Mouse (Mus musculus): Measurements from ENCODE around the gene Cst13. TPM values are rescaled to one million over a fixed set of nuclear protein-coding genes. Genes with fewer than 3 reads are reported as not detected.

Cst13 gene
- polyA plus RNA-seq, 1 experiment from 2014 or later = not detected

DNA sequence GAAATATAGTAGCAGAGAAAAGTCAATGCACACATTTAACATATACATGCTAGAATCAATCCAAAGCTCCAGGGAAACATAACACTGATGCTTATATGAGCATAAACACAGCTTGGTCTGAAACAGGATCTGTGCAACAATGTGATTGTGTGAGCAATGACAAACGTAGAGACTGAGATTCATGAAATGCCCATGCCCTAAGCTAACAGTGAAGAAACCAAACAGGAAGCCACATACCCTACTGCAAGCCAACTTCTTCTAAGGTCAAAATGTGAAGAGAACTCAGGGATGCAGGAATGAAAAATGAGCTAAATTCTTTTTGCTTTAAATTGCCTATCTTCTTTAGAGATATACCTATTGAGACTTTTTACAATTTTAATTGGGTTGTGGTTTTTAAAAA, 49.1 kb downstream of the Cst13 start:
- no peak overlapping the region for H3K4me2 ChIP-seq (replicated peaks; ENCODE audit: low read depth, low read length)
- no peak overlapping the region for H3K4me3 ChIP-seq (ENCODE audit: low read depth, low read length)
- H3K36me3 ChIP-seq (ENCODE audit: control insufficient read depth, insufficient read depth, low read length) = peaks cover 15% of the 10 kb centered on the region
- H3K4me1 ChIP-seq (ENCODE audit: control insufficient read depth, insufficient read depth, low read length) = peaks cover 21% of the 10 kb centered on the region
- H3K9me3 ChIP-seq (ENCODE audit: control insufficient read depth, low read depth, low read length) = no peaks in the 10 kb centered on the region
- no peak overlapping the region for H3K27ac ChIP-seq (ENCODE audit: low read length)
- H3K9ac ChIP-seq (replicated peaks; ENCODE audit: low read depth, low read length) = no peak overlapping the region
- WGBS = 50% methylated on average over 1 of the region's 1 CpGs
- H3K27me3 ChIP-seq (ENCODE audit: control insufficient read depth, insufficient read depth, low read length) = no peaks in the 10 kb centered on the region
- ATAC-seq (ENCODE audit: insufficient number of reproducible peaks, insufficient read depth, low FRiP score, low read depth) = no peak

DNA sequence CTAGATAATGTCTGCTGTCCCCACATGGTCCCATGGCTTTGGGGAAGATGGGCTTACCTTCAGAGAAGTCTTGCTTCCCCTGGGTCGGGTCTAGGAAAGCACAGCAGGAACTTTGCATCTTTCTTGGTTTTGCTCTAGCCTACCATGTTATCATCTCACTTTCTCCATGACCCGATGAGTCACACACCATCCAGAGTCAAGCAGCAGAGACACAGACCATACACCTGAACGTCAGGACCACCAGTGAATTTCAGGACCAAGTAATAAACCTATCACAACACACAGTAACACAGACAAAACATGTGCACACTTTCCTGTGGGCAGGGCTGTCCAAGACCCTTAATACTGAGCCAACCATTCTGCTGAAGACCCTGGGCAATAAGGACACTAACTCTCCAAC, 50.6 kb downstream of the Cst13 start:
- Histone ChIP-seq H3K4me2 (replicated peaks; ENCODE audit: low read depth, low read length) (no peak overlapping the region), H3K27ac (ENCODE audit: low read length) (no peak overlapping the region), H3K27me3 (ENCODE audit: control insufficient read depth, insufficient read depth, low read length) (no peaks in the 10 kb centered on the region), H3K9ac (replicated peaks; ENCODE audit: low read depth, low read length) (no peak overlapping the region), H3K36me3 (ENCODE audit: control insufficient read depth, insufficient read depth, low read length) (peaks cover 15% of the 10 kb centered on the region), H3K4me3 (ENCODE audit: low read depth, low read length) (no peak overlapping the region), H3K9me3 (ENCODE audit: control insufficient read depth, low read depth, low read length) (no peaks in the 10 kb centered on the region), H3K4me1 (ENCODE audit: control insufficient read depth, insufficient read depth, low read length) (peaks cover 25% of the 10 kb centered on the region)
- WGBS = 87% methylated on average over 3 of the region's 3 CpGs
- no peak for ATAC-seq (ENCODE audit: insufficient number of reproducible peaks, insufficient read depth, low FRiP score, low read depth)

DNA sequence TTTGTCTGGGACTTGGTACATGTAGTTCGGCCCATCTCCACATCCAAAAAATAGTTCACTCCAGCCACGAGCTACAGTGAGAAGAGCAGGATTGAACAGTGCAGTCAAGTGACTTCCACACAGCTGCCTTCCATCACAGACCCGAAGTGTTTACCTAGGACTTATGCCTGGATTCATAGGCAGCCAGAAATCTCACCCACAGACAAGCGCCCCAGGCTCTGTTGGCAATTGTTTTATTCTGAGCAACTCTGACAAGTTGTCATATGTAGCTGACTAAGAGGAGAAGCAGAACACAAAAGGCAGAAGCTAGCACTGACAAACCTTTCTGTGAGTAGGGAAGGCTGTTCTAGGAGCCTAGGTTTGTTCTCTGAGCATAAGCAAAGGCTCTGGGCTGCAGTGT, 53.0 kb downstream of the Cst13 start:
- Histone ChIP-seq H3K4me1 (ENCODE audit: control insufficient read depth, insufficient read depth, low read length) (peaks cover 30% of the 10 kb centered on the region), H3K9ac (replicated peaks; ENCODE audit: low read depth, low read length) (no peak overlapping the region), H3K27ac (ENCODE audit: low read length) (peak overlapping the region; percentile 72), H3K4me2 (replicated peaks; ENCODE audit: low read depth, low read length) (peak overlapping the region; percentile 77), H3K4me3 (ENCODE audit: low read depth, low read length) (no peak overlapping the region), H3K27me3 (ENCODE audit: control insufficient read depth, insufficient read depth, low read length) (no peaks in the 10 kb centered on the region), H3K9me3 (ENCODE audit: control insufficient read depth, low read depth, low read length) (no peaks in the 10 kb centered on the region), H3K36me3 (ENCODE audit: control insufficient read depth, insufficient read depth, low read length) (peaks cover 15% of the 10 kb centered on the region)
- 28% methylated on average over 4 of the region's 4 CpGs for WGBS
- ATAC-seq (ENCODE audit: insufficient number of reproducible peaks, insufficient read depth, low FRiP score, low read depth) = peak; percentile 50; the same call in 1 of the 2 replicates

DNA sequence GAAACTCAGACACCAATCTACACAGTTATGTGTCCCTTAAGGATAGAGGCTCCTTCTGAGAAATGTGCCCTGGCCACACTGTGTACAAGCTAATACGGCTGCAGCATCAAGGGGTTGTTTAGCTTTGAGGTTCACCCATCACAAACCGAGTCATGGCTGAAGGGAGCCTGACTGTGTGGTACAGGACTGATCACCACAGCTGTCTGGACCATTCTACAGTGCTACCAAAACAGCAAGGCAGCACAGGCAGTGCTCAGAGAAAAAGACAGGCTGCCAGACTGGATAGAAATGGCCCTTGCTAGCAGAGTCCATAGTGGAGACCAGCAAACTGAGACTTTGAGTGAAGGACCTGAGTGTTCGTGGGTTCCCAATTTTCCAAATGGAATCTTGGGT, 54.3 kb downstream of the Cst13 start:
- Histone ChIP-seq H3K27ac (ENCODE audit: low read length) (peak overlapping the region; percentile 33; the same call in 1 of the 2 replicates), H3K4me3 (ENCODE audit: low read depth, low read length) (peak overlapping the region; percentile 88), H3K4me2 (replicated peaks; ENCODE audit: low read depth, low read length) (peak overlapping the region; percentile 77), H3K9me3 (ENCODE audit: control insufficient read depth, low read depth, low read length) (no peaks in the 10 kb centered on the region), H3K4me1 (ENCODE audit: control insufficient read depth, insufficient read depth, low read length) (peaks cover 30% of the 10 kb centered on the region), H3K36me3 (ENCODE audit: control insufficient read depth, insufficient read depth, low read length) (peaks cover 15% of the 10 kb centered on the region), H3K9ac (replicated peaks; ENCODE audit: low read depth, low read length) (peak overlapping the region; percentile 66; the same call in 1 of the 2 replicates), H3K27me3 (ENCODE audit: control insufficient read depth, insufficient read depth, low read length) (no peaks in the 10 kb centered on the region)
- WGBS = 21% methylated on average over 3 of the region's 3 CpGs
- ATAC-seq (ENCODE audit: insufficient number of reproducible peaks, insufficient read depth, low FRiP score, low read depth) = no peak

DNA sequence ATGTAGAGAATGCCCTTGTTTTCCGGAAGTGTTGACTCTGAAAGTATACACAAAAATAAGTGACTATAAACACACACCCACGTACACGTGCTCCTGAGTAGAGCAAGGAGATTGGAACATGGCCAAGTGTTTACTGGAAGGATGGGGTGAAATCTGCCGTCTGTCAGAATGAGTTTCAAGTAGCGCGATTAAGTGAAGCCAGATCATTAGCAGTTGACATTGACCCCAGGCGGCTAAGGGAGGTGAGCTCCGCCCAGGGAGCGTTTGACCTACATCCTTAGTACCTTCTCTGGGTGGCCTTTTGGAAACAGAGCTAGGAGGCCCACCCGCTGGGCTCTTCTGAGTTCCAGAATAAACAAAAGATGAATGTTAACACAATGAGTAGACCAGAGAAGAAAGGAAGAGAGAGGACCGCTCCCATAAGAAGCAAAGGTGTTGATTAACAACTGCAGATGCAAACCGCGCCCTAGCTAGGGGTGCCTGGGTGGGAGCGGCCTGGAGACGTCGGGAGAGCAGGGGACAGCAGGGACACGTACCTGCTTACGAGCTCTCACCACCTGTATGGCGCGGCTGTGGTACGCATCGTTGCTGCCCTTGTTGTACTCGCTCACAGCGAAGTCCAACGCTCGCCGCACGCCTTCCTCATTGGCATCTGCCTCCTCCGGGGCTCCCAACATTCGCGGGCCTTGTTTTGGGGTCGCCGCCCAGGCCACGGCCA, 54.9 kb downstream of the Cst13 start:
- H3K4me3 ChIP-seq (ENCODE audit: low read depth, low read length) = peak overlapping the region; percentile 88
- H3K9me3 ChIP-seq (ENCODE audit: control insufficient read depth, low read depth, low read length) = no peaks in the 10 kb centered on the region
- peaks cover 15% of the 10 kb centered on the region for H3K36me3 ChIP-seq (ENCODE audit: control insufficient read depth, insufficient read depth, low read length)
- H3K9ac ChIP-seq (replicated peaks; ENCODE audit: low read depth, low read length) = peak overlapping the region; percentile 66
- H3K27me3 ChIP-seq (ENCODE audit: control insufficient read depth, insufficient read depth, low read length) = no peaks in the 10 kb centered on the region
- WGBS = under 1% methylated on average over 34 of the region's 34 CpGs
- peak overlapping the region; percentile 77 for H3K4me2 ChIP-seq (replicated peaks; ENCODE audit: low read depth, low read length)
- peak overlapping the region; percentile 92 for H3K27ac ChIP-seq (ENCODE audit: low read length)
- ATAC-seq (ENCODE audit: insufficient number of reproducible peaks, insufficient read depth, low FRiP score, low read depth) = peak; percentile 57
- H3K4me1 ChIP-seq (ENCODE audit: control insufficient read depth, insufficient read depth, low read length) = peaks cover 30% of the 10 kb centered on the region

DNA sequence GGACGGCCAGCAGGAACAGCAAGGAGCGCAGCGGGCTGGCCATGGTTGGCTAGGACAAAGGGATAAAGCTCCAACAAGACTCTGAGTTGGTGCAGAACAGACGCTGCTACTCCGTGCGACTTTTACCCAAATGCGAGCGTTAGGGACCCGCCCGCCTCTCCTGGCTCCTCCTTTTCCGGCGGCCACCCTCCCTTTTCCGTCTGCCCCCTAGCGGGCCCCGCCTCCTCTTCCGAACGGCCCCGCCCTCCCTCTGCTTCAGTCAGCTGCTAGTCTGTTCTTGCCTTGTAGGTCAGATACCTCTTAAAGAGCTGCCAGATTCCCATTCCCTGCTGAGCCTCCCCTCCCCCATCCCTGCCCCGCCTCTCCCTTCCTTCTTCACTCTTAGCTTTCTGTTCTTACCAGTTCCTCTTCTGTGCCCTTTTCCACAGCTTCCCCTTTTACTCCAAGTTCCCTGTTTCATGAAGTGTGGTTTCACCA, 55.5 kb downstream of the Cst13 start, which contains the start of gene Cst3:
Gene Cst3, minus strand, starts transcription at position 358 of the 477 bp plus-strand sequence.
- Histone ChIP-seq H3K4me3 (ENCODE audit: low read depth, low read length) (peak within 1 kb of the TSS; percentile 88), H3K36me3 (ENCODE audit: control insufficient read depth, insufficient read depth, low read length) (peaks cover 15% of the 10 kb centered on the region), H3K4me2 (replicated peaks; ENCODE audit: low read depth, low read length) (peak within 1 kb of the TSS; percentile 77), H3K27ac (ENCODE audit: low read length) (peak within 1 kb of the TSS; percentile 92), H3K4me1 (ENCODE audit: control insufficient read depth, insufficient read depth, low read length) (peaks cover 30% of the 10 kb centered on the region), H3K27me3 (ENCODE audit: control insufficient read depth, insufficient read depth, low read length) (no peaks in the 10 kb centered on the region), H3K9ac (replicated peaks; ENCODE audit: low read depth, low read length) (peak within 1 kb of the TSS; percentile 66), H3K9me3 (ENCODE audit: control insufficient read depth, low read depth, low read length) (no peaks in the 10 kb centered on the region)
- under 1% methylated on average over 17 of the region's 19 CpGs for whole genome bisulfite sequencing
- peak; percentile 94 for ATAC-seq (ENCODE audit: insufficient number of reproducible peaks, insufficient read depth, low FRiP score, low read depth)

DNA sequence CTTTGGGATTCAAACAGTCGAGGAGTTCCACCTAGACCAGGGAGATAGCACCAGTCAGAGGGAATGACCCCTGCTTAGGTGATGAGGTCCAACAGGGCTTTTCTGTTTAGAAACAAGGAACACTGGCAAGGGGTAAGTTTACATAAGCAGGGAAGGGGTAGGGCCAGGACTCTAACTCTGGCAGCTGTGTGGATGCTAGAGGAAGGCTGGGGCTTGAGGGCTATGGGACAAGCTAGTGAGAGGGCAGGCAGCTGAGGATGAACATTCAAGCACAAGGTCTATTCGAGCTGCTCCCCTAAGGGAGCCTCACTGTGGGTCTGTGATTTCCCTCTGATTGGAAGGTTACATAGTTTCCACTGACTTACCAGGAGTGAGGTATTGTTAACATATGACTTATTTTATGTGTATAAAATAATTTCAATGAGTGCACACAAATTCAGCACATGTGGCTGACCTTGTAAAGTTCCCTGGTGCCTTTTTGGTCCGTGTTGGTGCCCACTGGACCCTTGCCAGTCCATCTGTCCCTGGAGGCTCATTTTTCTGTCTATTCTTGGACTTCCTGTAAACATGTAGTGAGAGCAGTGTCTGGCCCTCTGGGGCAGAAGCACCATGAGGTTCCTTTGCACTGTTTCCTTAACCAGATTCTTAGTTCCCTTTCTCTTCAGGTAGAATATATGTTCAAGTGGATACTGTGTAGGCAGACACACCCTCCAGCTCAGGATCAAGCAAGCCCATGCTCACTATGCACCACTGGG, 57.3 kb downstream of the Cst13 start:
- H3K36me3 ChIP-seq (ENCODE audit: control insufficient read depth, insufficient read depth, low read length) = peaks cover under 1% of the 10 kb centered on the region
- no peak overlapping the region for H3K4me3 ChIP-seq (ENCODE audit: low read depth, low read length)
- no peak overlapping the region for H3K9ac ChIP-seq (replicated peaks; ENCODE audit: low read depth, low read length)
- no peak for ATAC-seq (ENCODE audit: insufficient number of reproducible peaks, insufficient read depth, low FRiP score, low read depth)
- no peaks in the 10 kb centered on the region for H3K27me3 ChIP-seq (ENCODE audit: control insufficient read depth, insufficient read depth, low read length)
- H3K27ac ChIP-seq (ENCODE audit: low read length) = no peak overlapping the region; the same call in 1 of the 2 replicates
- no peaks in the 10 kb centered on the region for H3K9me3 ChIP-seq (ENCODE audit: control insufficient read depth, low read depth, low read length)
- WGBS = 16% methylated on average over 3 of the region's 3 CpGs
- peaks cover 27% of the 10 kb centered on the region for H3K4me1 ChIP-seq (ENCODE audit: control insufficient read depth, insufficient read depth, low read length)
- H3K4me2 ChIP-seq (replicated peaks; ENCODE audit: low read depth, low read length) = no peak overlapping the region

DNA sequence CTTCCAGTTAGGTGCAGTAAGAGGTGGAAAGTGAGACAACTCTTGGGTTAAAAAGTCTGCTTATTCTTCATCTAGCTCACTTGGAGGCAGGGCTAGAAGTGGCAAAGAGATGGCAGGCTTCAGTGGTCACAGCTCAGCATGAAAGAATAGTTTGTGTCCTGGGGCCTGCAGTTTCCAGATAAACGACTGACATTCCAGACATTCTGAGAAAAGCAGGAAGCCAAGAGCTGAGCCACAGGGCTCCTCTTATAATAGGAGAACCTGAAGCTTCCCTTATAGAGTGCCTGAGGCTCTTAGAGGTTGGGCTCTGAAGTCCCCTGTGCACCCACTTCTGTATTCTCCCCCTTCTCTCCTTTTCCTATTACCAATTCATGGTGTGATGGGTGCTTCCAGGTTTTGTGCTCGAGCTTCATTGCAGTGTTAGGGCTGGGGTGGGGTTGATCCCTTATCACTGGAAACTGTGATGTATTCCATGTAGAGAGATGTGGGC, 58.8 kb downstream of the Cst13 start:
- H3K4me2 ChIP-seq (replicated peaks; ENCODE audit: low read depth, low read length) = no peak overlapping the region
- peaks cover 12% of the 10 kb centered on the region for H3K4me1 ChIP-seq (ENCODE audit: control insufficient read depth, insufficient read depth, low read length)
- H3K9me3 ChIP-seq (ENCODE audit: control insufficient read depth, low read depth, low read length) = no peaks in the 10 kb centered on the region
- H3K27me3 ChIP-seq (ENCODE audit: control insufficient read depth, insufficient read depth, low read length) = no peaks in the 10 kb centered on the region
- no peak for ATAC-seq (ENCODE audit: insufficient number of reproducible peaks, insufficient read depth, low FRiP score, low read depth)
- no peak overlapping the region for H3K9ac ChIP-seq (replicated peaks; ENCODE audit: low read depth, low read length)
- H3K27ac ChIP-seq (ENCODE audit: low read length) = no peak overlapping the region
- H3K4me3 ChIP-seq (ENCODE audit: low read depth, low read length) = no peak overlapping the region
- WGBS = 8% methylated on average over 2 of the region's 2 CpGs
- no peaks in the 10 kb centered on the region for H3K36me3 ChIP-seq (ENCODE audit: control insufficient read depth, insufficient read depth, low read length)
